Mouse (Mus musculus): ENCODE results near the gene Tprn. TPM values are rescaled to one million over a fixed set of nuclear protein-coding genes. Genes with fewer than 3 reads are reported as not detected.
"Not testable (repeated sequence)": the region's sequence is repeated elsewhere in the genome, so short reads cannot be mapped to it uniquely, and the experiment has no call there.

The Tprn gene
- polyA plus RNA-seq, 1 experiment from 2014 or later = 8.0 TPM

- no peak for DNase-seq (ENCODE audit: low spot score)
- Histone ChIP-seq H3K27ac (replicated peaks) (peak overlapping the region; percentile 70; the same call in 1 of the 2 replicates), H3K27me3 (replicated peaks; ENCODE audit: low read depth, poor library complexity, severe bottlenecking) (peaks cover 48% of the 10 kb centered on the region), H3K4me3 (peak overlapping the region; percentile 69), H3K9me3 (no peaks in the 10 kb centered on the region), H3K36me3 (replicated peaks) (peaks cover 5% of the 10 kb centered on the region; the same call in 1 of the 2 replicates), H3K4me1 (peaks cover 38% of the 10 kb centered on the region)
- WGBS = 48% methylated on average over 8 of the region's 8 CpGs
These were observed 22.1 kb upstream of the Tprn start for GRCm38 (mm10) chr2:25240310-25240709.

- H3K4me1 ChIP-seq = peaks cover 38% of the 10 kb centered on the region
- H3K4me3 ChIP-seq = peak overlapping the region; percentile 69
- H3K27ac ChIP-seq (replicated peaks) = peak overlapping the region; percentile 70; the same call in 1 of the 2 replicates
- 1% methylated on average over 29 of the region's 29 CpGs for WGBS
- H3K9me3 ChIP-seq = no peaks in the 10 kb centered on the region
- DNase-seq (ENCODE audit: low spot score) = peak; percentile 81
- H3K36me3 ChIP-seq (replicated peaks) = peaks cover 11% of the 10 kb centered on the region
- H3K27me3 ChIP-seq (replicated peaks; ENCODE audit: low read depth, poor library complexity, severe bottlenecking) = peaks cover 48% of the 10 kb centered on the region
These were observed 21.5 kb upstream of the Tprn start for GRCm38 (mm10) chr2:25240723-25241437.

- peaks cover 48% of the 10 kb centered on the region for H3K27me3 ChIP-seq (replicated peaks; ENCODE audit: low read depth, poor library complexity, severe bottlenecking)
- H3K4me1 ChIP-seq = peaks cover 36% of the 10 kb centered on the region
- DNase-seq (ENCODE audit: low spot score) = no peak
- H3K27ac ChIP-seq (replicated peaks) = no peak overlapping the region; the same call in 1 of the 2 replicates
- H3K4me3 ChIP-seq = peak overlapping the region; percentile 69
- WGBS = 19% methylated on average over 6 of the region's 6 CpGs
- no peaks in the 10 kb centered on the region for H3K9me3 ChIP-seq
- H3K36me3 ChIP-seq (replicated peaks) = peaks cover 16% of the 10 kb centered on the region
These were observed 21.0 kb upstream of the Tprn start for GRCm38 (mm10) chr2:25241438-25241775.

- 1% methylated on average over 59 of the region's 59 CpGs for WGBS
- Histone ChIP-seq H3K27ac (replicated peaks) (peak within 1 kb of the TSS; percentile 72), H3K36me3 (replicated peaks) (peaks cover 23% of the 10 kb centered on the region), H3K27me3 (replicated peaks; ENCODE audit: low read depth, poor library complexity, severe bottlenecking) (peaks cover 48% of the 10 kb centered on the region), H3K4me1 (peaks cover 33% of the 10 kb centered on the region), H3K9me3 (no peaks in the 10 kb centered on the region), H3K4me3 (peak within 1 kb of the TSS; percentile 69)
- peak; percentile 49 for DNase-seq (ENCODE audit: low spot score)
These were observed 20.3 kb upstream of the Tprn start, which contains the start of the genes Rnf208 and Cysrt1 for GRCm38 (mm10) chr2:25242101-25242506. Gene Rnf208, plus strand, starts transcription at chr2:25242255. Gene Cysrt1, minus strand, starts transcription at chr2:25242452.

GRCm38 (mm10) chr2:25243342-25243741, 19.1 kb upstream of the Tprn start:
- Histone ChIP-seq H3K4me3 (peak overlapping the region; percentile 69; the same call in 1 of the 2 replicates), H3K27ac (replicated peaks) (no peak overlapping the region), H3K9me3 (no peaks in the 10 kb centered on the region), H3K36me3 (replicated peaks) (peaks cover 36% of the 10 kb centered on the region), H3K27me3 (replicated peaks; ENCODE audit: low read depth, poor library complexity, severe bottlenecking) (peaks cover 48% of the 10 kb centered on the region), H3K4me1 (peaks cover 33% of the 10 kb centered on the region)
- 78% methylated on average over 8 of the region's 8 CpGs for WGBS
- DNase-seq (ENCODE audit: low spot score) = no peak

- DNase-seq (ENCODE audit: low spot score) = no peak
- Histone ChIP-seq H3K36me3 (replicated peaks) (peaks cover 44% of the 10 kb centered on the region), H3K4me1 (peaks cover 33% of the 10 kb centered on the region), H3K4me3 (no peak overlapping the region), H3K27me3 (replicated peaks; ENCODE audit: low read depth, poor library complexity, severe bottlenecking) (peaks cover 44% of the 10 kb centered on the region), H3K27ac (replicated peaks) (no peak overlapping the region), H3K9me3 (no peaks in the 10 kb centered on the region)
- WGBS = 90% methylated on average over 4 of the region's 4 CpGs
These were observed 18.3 kb upstream of the Tprn start for GRCm38 (mm10) chr2:25244144-25244543.

GRCm38 (mm10) chr2:25246183-25247072, 16.0 kb upstream of the Tprn start, which contains the start of gene AL732309.1:
Gene AL732309.1, minus strand, starts transcription at chr2:25246863.
- no peak within 1 kb of the TSS for H3K27ac ChIP-seq (replicated peaks)
- no peaks in the 10 kb centered on the region for H3K9me3 ChIP-seq
- H3K36me3 ChIP-seq (replicated peaks) = peaks cover 67% of the 10 kb centered on the region
- WGBS = 86% methylated on average over 10 of the region's 10 CpGs
- peaks cover 29% of the 10 kb centered on the region for H3K27me3 ChIP-seq (replicated peaks; ENCODE audit: low read depth, poor library complexity, severe bottlenecking)
- DNase-seq (ENCODE audit: low spot score) = no peak
- peaks cover 19% of the 10 kb centered on the region for H3K4me1 ChIP-seq
- H3K4me3 ChIP-seq = no peak within 1 kb of the TSS

GRCm38 (mm10) chr2:25252331-25252730, 10.1 kb upstream of the Tprn start:
- WGBS = 83% methylated on average over 1 of the region's 1 CpGs
- H3K27me3 ChIP-seq (replicated peaks; ENCODE audit: low read depth, poor library complexity, severe bottlenecking) = no peaks in the 10 kb centered on the region
- no peak overlapping the region for H3K4me3 ChIP-seq
- DNase-seq (ENCODE audit: low spot score) = no peak
- H3K36me3 ChIP-seq (replicated peaks) = peaks cover 63% of the 10 kb centered on the region
- peaks cover 20% of the 10 kb centered on the region for H3K4me1 ChIP-seq
- H3K27ac ChIP-seq (replicated peaks) = no peak overlapping the region
- no peaks in the 10 kb centered on the region for H3K9me3 ChIP-seq

- peak; percentile 95 for DNase-seq (ENCODE audit: low spot score)
- H3K27me3 ChIP-seq (replicated peaks; ENCODE audit: low read depth, poor library complexity, severe bottlenecking) = no peaks in the 10 kb centered on the region
- no peaks in the 10 kb centered on the region for H3K9me3 ChIP-seq
- peaks cover 20% of the 10 kb centered on the region for H3K4me1 ChIP-seq
- peak within 1 kb of the TSS; percentile 93 for H3K27ac ChIP-seq (replicated peaks)
- peaks cover 33% of the 10 kb centered on the region for H3K36me3 ChIP-seq (replicated peaks)
- H3K4me3 ChIP-seq = peak within 1 kb of the TSS; percentile 99
- WGBS = under 1% methylated on average over 39 of the region's 39 CpGs
These were observed 7.1 kb upstream of the Tprn start, which contains the start of gene Tmem203 for GRCm38 (mm10) chr2:25255284-25255779. Gene Tmem203, plus strand, starts transcription at chr2:25255439.

GRCm38 (mm10) chr2:25256443-25257109, 5.8 kb upstream of the Tprn start:
- WGBS = 65% methylated on average over 12 of the region's 12 CpGs
- not testable (repeated sequence) for H3K9me3 ChIP-seq; H3K27ac ChIP-seq (replicated peaks); H3K27me3 ChIP-seq (replicated peaks; ENCODE audit: low read depth, poor library complexity, severe bottlenecking)
- H3K4me1 ChIP-seq = peaks cover 20% of the 10 kb centered on the region
- peak; percentile 43 for DNase-seq (ENCODE audit: low spot score)
- H3K4me3 ChIP-seq = peak overlapping the region; percentile 99
- H3K36me3 ChIP-seq (replicated peaks) = peaks cover 21% of the 10 kb centered on the region

GRCm38 (mm10) chr2:25257250-25257649, 5.2 kb upstream of the Tprn start:
- not testable (repeated sequence) for H3K9me3 ChIP-seq; H3K27me3 ChIP-seq (replicated peaks; ENCODE audit: low read depth, poor library complexity, severe bottlenecking); DNase-seq (ENCODE audit: low spot score); H3K27ac ChIP-seq (replicated peaks); H3K4me3 ChIP-seq
- Histone ChIP-seq H3K36me3 (replicated peaks) (peaks cover 14% of the 10 kb centered on the region), H3K4me1 (peaks cover 27% of the 10 kb centered on the region)
- WGBS = 89% methylated on average over 5 of the region's 5 CpGs

- H3K4me1 ChIP-seq = peaks cover 39% of the 10 kb centered on the region
- H3K36me3 ChIP-seq (replicated peaks) = no peaks in the 10 kb centered on the region
- no peak for DNase-seq (ENCODE audit: low spot score)
- H3K9me3 ChIP-seq = no peaks in the 10 kb centered on the region
- no peak overlapping the region for H3K27ac ChIP-seq (replicated peaks)
- WGBS = 53% methylated on average over 2 of the region's 2 CpGs
- no peak overlapping the region for H3K4me3 ChIP-seq
- H3K27me3 ChIP-seq (replicated peaks; ENCODE audit: low read depth, poor library complexity, severe bottlenecking) = peaks cover 14% of the 10 kb centered on the region
These were observed 3.5 kb upstream of the Tprn start for GRCm38 (mm10) chr2:25258887-25259286.

Data from embryonic facial prominence, embryonic 10.5 days (tissue).